Mouse (Mus musculus) mesoderm, embryonic 11.5 days (tissue): ENCODE measurements at regions not wholly inside any gene's neighbourhood (a gene's known extent, or its start where the extent isn't known, plus 50 kb on each side); places are given as distances from the start of the nearest gene placed in this dataset.

Source experiments
- DNase-seq: peaks from one replicate; pipeline ENCODE4 v3.0.0-alpha.2; 2012; ENCODE audit warnings: low read depth, low spot score

DNA sequence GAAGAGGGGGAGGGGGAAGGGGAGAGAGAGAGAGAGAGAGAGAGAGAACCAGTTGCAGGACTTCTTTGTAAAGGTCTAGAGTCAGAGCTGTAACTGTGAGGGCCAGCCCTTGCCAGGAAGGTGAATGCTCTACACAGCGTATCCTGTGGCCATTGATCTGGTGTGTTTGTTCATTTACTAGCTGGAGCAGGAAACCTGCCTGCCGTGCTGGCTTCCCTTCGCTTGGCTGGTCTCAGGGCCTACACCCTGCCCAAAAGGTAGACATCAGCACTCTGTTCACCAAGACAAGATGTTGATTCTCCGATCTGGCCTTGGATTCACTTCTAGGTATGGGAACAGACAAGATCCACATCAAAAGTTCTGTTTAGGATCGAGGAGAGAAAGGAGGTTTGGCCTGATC is 87.5 kb upstream of the Haao start:
- no peak for DNase-seq

DNA sequence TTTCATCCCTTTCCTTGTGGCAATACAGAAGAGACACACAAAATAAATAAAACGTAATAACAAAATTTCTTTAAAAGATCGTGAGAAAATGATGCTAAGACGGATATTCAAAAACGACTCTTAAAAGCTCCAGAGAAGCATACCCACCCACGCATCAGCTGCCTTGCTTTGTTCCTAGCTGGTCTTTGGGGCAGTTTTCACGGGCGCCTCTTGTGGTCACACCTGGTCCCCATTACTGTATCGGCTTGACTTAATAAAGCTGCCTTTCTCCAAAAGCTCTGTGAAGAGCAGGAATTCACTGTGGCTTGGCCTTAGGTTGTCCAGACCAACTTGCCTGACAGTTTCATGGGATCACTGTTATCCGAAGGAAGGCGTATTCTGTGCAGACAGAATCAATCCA is 86.0 kb upstream of the Haao start:
- DNase-seq, result no peak

DNA sequence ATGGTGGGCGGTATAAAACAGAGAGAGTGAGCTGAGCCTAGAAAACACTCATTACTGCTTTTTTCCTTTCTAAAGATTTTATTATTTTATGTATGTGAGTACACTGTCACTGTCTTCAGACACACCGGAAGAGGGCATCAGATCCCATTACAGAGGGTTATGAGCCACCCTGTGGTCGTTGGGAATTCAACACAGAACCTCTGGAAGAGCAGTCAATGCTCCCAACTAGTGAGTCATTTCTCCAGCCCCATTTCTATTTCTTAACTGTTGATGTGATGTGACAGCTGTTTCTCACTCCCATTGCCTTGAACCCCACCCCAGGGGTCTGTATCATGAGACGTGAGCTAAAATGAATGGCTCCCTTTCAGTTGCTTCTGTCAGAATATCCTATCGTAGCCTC is 82.6 kb upstream of the Haao start:
- DNase-seq, result no peak

DNA sequence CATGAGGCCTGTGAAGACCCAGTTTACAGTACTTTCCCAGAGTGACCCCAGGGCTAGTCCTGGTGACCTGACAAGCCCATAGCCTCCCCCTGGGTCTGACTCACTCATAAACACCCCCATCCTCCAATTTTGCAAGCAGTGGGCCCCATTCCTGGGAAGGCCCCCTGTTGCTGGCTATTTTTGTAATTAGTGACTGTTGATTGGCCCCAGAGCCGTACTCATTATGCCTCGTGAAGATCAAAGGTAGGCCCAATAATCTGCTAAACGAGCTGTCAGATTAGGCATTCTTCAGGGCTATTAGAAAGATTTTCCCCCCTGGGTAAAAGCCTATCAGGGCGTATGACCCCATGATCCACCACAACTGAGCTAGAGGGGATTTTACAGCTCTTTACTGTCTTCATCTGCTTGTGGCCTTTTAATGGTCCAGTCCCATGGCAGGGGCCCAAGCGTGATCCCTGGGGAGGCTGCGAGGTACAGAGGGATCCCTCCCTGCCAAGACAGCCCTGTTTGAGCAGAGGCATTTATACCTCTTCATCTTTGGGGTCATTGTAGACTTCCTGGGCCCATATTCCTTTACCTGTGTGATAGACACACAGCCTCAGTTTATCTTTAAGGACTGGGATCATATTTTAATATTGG is 80.1 kb upstream of the Haao start:
- DNase-seq, result no peak

DNA sequence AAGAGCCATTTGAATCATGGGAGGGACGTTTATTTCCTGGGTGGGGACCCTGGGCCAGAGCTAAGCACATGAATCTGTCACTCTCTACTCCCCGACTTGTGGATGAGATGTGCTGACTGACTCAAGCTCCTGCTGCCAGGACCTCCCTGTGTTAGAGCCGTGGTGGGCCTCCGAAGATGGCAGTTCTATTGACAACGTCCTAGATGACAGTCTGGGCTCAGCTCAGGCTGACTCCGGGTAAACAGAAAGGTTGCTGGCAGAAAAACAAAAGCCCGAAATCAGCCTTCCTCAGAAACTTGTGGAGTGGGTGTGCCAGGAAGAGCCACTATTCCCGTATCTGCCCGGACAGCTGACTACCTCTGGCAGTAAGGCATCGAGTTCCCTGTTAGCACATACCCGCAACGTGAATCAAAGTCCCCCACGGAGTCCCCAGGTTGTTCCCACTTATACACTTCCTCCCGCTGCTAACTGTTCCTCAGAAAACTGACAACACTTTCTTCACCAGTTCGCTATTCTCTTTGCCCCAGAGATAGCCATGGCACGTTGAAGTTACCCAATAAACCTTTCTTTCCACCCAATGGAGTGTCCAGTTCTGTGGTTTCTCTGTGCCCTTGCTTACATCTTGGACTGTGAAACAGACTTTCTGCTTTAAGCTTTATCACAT is 76.6 kb upstream of the Haao start:
- DNase-seq, result no peak

DNA sequence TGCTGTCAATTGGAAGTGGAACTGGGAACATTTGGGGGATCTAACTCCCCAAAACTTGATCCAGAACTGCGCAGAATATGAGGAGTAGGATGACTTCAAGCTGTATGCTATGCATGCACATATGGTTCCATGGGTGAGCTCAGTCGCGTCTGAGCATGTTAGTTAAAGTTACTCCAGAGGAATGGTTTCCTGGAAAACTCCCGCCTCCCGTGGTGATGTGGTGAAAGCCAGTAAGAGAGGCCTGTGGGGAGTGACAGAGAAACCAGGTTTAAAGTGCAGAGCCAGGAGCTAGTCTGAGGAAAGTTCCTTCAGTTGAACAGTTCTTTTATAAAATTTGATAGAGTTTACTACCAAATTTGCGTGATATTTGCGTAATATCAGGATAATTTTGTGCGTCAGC is 73.1 kb upstream of the Haao start:
- DNase-seq, result no peak

DNA sequence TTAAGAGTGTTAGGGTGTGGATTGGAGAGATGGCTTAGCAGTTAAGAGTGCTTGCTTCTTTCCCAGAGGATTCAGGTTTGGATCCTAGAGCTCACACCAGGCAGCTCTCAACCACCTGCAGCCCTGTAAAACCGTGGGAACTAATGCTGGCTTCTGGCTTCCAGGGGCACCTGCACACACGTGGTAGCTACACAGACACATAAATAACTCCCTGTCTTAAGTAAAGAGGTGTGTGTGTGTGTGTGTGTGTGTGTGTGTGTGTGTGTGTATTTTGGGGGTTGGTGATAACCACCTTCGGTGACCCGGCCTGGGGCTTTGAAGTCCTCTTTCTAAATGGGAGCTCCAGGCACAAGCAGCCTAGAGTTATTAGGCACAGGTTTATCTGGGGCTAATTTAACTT is 72.5 kb upstream of the Haao start:
- no peak for DNase-seq

DNA sequence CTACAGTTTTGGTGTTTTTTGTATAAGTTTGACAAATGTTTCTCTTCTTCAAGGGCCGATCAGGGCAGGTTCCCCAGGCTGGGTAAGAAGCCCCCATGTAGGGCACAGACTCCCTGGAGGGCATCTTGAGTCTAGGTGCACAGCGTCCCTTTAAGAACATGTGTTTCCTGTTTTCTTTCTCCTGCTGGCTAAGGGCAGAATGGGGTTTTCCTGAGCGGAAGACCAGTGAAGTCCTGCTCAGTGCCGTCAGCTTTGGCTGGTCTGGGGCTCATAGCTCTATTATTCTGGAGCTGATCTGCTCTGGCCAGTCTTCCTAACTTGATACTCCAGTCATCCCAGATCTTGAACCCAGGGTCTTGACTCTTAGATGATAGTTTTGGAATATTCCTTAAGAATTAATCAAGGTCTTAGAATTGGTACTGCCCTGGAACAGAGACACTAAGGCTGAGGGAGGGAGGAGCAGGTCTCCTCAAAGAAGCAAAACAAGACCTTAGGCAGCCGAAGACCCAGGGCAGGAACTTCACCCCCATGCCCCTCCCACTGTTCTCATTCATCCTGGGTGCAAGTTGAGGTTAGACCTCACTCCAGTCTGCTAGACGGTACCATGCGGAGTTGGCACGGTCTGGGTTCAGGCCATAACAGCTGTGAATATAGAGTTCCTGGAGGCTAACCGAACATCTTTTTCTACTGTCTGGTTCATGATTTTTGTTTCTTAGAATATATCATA is 70.8 kb upstream of the Haao start:
- DNase-seq, result no peak

DNA sequence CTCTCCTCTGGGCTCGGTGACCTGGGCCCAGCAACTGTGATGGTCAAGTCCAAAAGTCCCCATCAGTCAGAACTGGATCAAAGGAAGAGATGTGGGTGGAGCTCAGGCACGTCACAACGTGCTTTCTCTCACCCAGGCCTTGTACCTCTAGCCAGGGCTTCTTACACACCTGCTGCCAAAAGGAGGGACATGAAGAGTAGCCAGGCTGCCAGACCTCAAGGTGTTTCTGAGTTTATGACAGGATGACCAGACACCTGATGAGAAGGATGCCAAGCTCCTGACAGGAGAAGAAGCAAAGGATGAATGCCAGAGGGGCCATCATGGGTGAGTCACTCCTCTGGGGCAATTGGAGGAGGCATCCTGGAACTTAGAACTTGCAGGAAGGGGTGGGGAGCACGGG is 70.0 kb upstream of the Haao start:
- no peak for DNase-seq

DNA sequence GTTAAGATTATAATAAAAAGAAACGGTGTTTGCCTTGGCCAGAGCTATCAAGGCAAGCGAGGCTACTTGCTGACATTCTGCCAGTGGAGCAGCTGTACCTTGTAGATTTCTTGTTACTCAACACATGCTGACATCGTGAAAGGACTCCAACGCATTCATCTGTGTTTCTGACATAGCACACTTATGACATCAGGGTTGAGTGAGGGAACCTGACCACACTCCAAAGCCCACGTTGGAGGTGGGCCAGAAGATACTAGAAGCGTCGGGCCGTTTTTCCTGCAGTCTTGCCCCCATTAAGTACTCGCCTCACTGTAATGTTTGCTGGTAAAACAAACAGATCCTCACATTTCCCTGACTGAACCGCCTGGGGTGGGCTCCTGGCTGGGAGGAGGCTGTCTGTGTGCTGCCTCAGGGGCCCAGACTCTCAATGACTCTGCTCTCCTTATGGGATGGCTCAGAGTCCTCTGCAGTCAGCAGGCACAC is 69.0 kb upstream of the Haao start:
- no peak for DNase-seq

DNA sequence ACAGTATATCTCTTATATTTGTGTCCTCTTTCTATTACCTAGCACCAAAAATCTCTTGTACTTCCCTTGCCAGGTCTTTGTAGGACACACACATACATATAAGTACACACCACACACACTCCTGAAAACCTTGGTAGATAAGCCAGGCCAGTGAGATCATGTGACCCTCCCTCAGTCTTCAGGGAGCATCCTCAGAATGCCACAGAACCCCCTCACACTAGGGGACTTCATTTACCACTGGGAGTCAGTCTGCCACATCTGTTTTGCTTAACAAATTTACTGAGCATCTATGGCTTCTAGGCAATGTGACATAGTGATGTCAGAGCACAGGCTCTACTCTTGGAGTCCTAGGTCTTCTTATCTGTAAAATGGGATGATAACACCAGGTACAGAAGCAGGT is 67.3 kb upstream of the Haao start:
- no peak for DNase-seq

DNA sequence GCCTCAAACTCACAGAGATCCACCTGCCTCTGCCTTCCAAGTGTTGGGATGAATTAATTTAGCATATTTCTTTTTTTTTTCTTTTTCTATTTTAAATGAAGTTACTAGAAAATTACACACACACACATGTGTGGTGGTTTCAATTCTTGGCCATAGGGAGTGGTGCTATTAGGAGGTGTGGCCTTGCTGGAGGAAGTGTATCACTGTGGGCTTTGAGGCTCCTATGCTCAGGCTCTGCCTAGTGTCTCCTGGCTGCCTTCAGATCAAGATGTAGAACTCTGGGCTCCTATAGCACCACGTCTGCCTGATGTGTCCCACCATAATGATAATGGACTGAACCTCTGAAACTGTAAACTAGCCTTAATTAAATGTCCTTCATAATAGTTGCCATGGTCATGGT is 66.8 kb upstream of the Haao start:
- no peak for DNase-seq

DNA sequence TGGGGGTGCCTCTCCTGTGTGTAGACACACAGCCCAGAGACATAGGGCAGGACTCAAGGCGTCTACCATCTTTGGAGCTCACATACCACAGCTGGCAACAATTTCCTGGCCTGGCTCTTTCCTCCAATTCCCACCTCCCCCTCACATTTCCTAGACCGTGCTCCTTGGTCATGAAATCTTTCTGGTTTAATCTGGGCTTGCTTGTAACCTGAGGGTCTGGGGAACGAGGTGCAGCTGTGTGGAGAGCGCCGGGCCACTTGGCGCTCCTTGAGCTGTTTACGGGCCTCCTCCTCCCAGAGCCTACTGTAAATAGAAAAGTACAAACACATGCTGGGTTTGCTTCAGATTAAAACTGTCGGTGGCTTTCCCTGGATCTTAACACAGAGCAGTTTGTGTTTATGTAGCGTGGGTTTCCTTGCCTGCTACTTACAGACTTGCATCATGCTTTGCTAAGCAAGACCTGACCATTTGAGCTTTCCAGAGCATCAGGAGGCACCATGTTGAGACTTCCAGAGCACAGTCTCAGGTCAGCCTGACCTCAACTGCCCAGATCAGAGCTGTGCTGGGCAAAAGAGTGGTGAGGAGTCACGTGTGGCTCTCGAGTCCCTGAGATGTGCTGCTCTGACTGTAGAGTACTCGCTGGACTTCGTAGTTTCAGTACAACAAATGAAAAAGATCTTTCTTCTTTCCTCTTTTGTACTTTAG is 66.1 kb upstream of the Haao start:
- no peak for DNase-seq

DNA sequence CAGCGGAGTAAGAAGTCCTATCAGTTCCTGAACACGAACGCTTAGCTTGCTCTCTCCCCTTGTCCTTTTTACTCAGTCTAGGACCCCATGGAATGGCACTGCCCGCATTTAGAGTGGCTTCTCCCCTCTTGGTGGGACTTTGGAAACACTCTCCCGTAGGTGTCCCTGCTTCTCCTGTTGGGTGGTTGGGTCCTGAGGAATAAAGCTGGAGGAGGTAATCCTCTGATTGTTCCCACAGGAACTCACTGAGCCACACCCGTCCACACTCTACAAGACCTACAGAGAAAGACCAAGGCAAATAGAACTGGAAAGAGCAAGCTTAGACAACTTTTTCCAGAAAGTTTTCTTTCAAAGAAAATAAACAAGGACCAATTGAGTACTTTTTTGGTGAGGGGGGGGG is 64.7 kb upstream of the Haao start:
- no peak for DNase-seq

DNA sequence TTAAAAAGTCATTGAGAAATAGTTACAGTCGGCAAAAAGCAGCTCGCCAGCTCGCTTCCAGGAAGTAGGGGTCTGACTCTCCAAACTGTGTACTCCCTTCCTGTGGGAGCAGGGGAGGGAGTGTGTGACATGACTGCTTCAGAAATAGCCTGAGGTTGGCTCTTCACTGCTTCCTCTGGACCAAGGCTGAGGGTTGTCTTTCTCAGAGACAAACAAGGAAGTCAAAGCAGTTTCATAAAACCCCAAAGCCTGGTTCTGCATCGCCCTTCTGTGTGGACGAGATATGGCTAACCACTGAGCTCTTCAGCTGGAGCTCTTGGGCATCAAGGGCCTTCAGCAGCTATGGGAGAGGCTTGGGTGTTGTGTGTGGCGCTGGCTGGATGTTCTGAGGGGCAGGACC is 61.0 kb upstream of the Haao start:
- no peak for DNase-seq

DNA sequence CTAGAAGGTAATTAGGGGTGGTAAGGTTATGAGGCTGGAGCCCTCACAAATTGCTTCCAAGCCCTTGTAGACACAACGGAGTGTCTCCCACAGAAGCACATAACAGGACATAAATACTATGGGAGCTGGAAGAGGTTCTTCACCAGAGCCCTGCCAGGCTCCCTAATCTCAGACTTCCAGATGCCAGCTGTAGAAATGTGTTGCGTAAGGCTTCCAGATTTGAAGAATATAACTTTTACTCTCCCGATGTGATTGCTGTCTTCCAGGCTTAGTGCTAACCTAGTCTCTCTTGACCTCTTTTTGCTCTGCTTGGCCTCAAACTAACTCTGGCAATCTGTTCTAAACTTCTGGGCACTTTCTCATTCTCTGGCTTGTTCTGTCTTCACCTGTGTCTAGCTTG is 59.8 kb upstream of the Haao start:
- DNase-seq, result no peak

DNA sequence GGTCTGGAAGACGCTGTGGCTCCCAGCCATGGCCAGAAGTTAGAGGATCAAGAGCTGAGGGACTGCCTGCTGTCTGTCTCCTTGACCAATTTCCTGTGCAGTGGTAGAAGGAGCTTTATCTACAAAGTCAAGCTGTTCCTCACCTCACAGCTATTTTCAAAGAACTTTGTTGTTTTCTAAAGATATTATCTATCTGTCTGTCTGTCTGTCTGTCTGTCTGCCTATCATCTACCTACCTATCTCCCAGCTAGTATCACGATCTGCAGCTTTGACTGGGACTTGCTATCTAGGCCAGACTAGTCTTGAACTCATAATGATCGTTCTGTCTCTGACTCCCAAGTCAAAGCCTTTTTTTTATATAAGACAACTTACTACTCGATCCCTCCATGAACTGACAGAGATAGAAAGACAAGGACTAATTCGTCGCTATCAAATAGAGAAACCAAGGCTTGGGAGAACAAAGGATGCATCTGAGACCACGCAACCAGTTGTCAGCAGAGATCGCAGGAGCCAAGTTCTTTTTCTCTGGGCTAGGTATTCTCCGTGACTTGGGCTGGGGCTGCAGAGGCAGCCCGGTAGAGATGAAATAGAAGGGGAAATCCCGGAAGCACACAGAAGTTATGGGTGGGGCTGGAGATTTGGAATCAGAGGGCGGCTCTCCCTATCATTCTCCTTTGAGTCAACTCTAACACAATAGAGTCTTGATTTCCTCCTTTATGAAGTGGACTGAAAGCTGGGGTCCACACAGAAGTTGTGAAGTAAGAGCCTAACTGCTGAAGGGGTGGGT is 59.2 kb upstream of the Haao start:
- DNase-seq, result no peak

DNA sequence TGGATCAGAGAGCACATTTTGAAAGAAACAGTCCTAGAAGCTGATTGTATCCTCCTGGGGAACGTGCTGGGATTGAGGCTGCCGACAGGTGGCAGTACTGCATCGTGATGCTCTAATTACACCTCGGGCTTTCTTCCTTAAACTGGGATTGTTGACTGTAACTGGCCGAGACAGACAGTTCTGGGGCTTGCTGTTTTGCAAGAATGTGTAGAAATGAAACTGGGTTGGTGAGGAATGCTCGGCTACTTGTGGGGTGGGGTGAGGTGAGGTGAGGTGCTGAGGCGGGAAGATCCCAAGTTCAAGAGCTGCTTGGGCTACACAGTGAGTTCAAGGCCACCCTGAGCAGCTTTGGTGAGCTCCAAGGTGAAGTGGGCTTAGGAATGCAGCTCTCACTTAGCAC is 55.7 kb upstream of the Haao start:
- DNase-seq, result peak; percentile 87

DNA sequence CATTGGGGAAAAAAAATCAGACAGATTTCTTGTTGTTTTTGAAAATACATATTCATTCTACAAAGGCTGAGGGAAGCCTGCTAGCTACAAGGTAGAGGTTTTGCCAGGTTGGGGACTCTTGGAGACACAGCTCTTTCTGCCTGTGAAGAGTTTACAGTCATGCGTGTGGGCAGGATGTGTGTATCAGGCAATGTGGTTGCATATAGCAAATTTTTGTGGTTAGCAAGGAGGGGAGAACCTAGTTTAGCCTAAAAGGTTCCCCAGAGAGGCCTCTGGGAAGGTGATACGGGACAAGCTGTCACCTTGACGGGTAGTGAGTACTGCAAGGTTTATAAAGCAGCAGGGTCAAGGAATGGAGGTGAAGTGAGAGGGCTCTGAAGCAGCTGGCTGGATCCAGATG is 54.8 kb upstream of the Haao start:
- no peak for DNase-seq

DNA sequence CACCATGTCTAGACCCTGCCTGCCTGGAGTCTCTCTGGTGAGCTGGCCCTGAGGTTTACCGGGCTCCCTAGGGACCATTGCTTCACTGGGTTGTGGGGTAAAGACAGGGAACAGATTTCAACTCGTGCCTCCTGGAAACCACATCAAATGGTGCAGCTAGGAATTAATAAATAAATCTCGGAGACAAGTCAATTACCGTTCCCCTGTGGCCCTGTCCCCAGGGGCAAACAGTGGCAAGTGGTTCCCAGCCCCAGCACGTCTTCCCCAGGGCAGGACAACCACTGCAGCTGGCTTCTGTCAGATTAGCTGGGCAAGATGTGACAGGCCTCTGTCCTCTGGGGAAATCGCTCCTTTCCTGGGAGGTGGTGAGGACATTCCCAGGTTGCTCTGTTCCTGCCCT is 54.3 kb upstream of the Haao start:
- no peak for DNase-seq

DNA sequence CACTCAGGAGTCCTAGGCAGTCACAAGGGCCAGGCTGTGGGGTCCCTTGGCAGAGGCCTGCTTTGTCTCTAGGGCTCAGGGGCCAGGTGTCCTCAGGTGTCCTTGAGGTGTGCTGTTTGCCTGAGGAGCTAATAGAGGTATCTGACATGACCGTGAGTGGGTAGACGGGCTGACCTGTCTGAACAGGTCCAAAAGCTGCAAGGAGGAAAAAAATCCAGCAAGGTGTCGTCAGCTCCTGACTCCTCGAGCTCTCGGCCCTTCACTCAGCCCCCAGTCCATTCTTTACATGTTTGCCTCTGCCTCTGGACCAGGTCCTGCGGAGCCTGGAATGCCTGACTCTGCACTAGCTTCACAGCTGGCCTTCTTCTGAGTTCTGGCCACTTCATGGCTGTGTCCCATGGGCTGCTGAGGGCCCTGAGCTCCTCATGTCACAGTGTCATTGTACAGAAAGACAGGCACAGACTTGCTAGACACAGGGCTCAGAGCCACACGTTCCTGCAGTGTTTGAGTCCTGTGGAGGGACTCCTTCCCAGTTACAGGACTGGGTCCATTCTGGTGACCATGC is 51.9 kb upstream of the Haao start:
- no peak for DNase-seq
